Mouse (Mus musculus): ENCODE results near the gene Ell2. TPM values are rescaled to one million over a fixed set of nuclear protein-coding genes. Genes with fewer than 3 reads are reported as not detected.
A peak's percentile ranks its signal among the peaks of the same experiment; 100 is the strongest.

Gene Ell2
- polyA plus RNA-seq, 2 experiments = 30.5 to 41.2 TPM

- WGBS (ENCODE audit: insufficient replicate concordance) = 63% methylated on average over 5 of the region's 5 CpGs
- Histone ChIP-seq H3K9me3 (ENCODE audit: control insufficient read depth, low read length) (no peaks in the 10 kb centered on the region), H3K4me3 (ENCODE audit: insufficient read depth in 1 of 2, low read depth in 2 of 2, low read length in 2 of 2) (no peak overlapping the region), H3K27ac (no peak overlapping the region), H3K4me2 (ENCODE audit: low read depth) (no peak overlapping the region), H3K27me3 (ENCODE audit: control insufficient read depth, insufficient read depth, low read length) (no peaks in the 10 kb centered on the region), H3K4me1 (replicated peaks; ENCODE audit: control insufficient read depth in 2 of 2, insufficient read depth in 2 of 2, low read length in 1 of 2) (peaks cover 3% of the 10 kb centered on the region in 2 experiments), H3K36me3 (replicated peaks; ENCODE audit: control insufficient read depth, insufficient read depth, low read depth) (no peaks in the 10 kb centered on the region), H3K9ac (replicated peaks) (no peak overlapping the region)
- no peak for TF ChIP-seq CTCF (IDR thresholded peaks at IDR 0.05; ENCODE audit: low read depth)
- no peak for TF ChIP-seq EP300 (IDR thresholded peaks at IDR 0.05; ENCODE audit: low read depth)
- DNase-seq (ENCODE audit: low read depth in 3 of 3, low spot score in 3 of 3) (no peak), ATAC-seq (ENCODE audit: insufficient read depth) (no peak)
Measured at GRCm38 (mm10) chr13:75702814-75703213, 3.7 kb upstream of the Ell2 start.

DNA sequence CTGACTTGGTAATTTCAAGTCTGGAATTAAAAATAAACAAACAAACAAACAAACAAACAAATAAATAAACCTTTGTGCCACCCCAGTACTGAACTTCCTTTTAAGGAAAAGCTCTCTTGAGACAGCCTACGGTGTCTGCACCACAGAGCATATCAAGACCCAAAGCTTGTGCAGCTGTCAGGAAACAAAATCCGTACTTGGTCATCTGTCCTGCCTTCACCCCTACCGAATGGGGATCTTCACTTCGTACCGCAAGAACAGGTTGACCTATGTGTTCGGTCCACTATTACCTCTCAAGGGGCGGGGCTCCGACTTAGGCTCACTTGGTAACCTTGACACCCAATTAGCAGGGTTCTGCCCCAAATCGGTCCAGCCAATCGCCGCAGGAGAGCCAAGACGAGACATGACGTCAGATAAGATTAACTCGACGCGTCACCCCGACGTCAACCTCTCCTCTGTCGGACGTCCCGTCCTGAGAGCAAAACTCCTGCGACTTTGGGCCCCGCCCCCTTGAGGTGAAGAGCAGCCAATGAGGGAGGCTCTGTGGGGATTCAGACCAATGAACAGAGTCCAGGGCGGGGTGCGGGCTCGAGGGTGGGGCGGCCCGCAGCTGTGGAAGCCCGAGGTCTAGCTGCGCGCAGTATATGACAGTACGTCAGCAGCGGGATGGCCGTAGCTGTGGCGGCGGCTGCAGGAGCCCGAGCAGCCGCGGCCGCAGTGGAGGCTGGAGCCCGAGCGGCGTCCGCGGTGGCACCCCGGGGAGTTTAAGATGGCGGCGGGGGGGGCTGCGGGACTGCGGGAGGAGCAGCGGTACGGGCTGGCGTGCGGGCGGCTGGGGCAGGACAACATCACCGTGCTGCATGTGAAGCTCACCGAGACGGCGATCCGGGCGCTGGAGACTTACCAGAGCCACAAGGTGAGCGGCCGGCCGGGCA is 592 bp downstream of the Ell2 start:
- peak overlapping the region; percentile 96 for H3K9ac ChIP-seq (replicated peaks)
- peaks cover 22% of the 10 kb centered on the region for H3K36me3 ChIP-seq (replicated peaks; ENCODE audit: control insufficient read depth, insufficient read depth, low read depth)
- ATAC-seq (ENCODE audit: insufficient read depth) (peak; percentile 98), DNase-seq (ENCODE audit: low read depth in 3 of 3, low spot score in 3 of 3) (peak; percentile 100)
- no peaks in the 10 kb centered on the region for H3K9me3 ChIP-seq (ENCODE audit: control insufficient read depth, low read length)
- H3K27ac ChIP-seq = peak overlapping the region; percentile 76
- 4% methylated on average over 64 of the region's 64 CpGs for WGBS (ENCODE audit: insufficient replicate concordance)
- no peaks in the 10 kb centered on the region for H3K27me3 ChIP-seq (ENCODE audit: control insufficient read depth, insufficient read depth, low read length)
- TF ChIP-seq CTCF (IDR thresholded peaks at IDR 0.05; ENCODE audit: low read depth) (peak; percentile 22; the same call in 1 of the 2 replicates), EP300 (IDR thresholded peaks at IDR 0.05; ENCODE audit: low read depth) (no peak)
- peaks cover 21 to 24% of the 10 kb centered on the region in 2 experiments for H3K4me1 ChIP-seq (replicated peaks; ENCODE audit: control insufficient read depth in 2 of 2, insufficient read depth in 2 of 2, low read length in 1 of 2)
- H3K4me3 ChIP-seq (ENCODE audit: insufficient read depth in 1 of 2, low read depth in 2 of 2, low read length in 2 of 2) = peak overlapping the region; percentile 82 to 89
- H3K4me2 ChIP-seq (ENCODE audit: low read depth) = peak overlapping the region; percentile 95

DNA sequence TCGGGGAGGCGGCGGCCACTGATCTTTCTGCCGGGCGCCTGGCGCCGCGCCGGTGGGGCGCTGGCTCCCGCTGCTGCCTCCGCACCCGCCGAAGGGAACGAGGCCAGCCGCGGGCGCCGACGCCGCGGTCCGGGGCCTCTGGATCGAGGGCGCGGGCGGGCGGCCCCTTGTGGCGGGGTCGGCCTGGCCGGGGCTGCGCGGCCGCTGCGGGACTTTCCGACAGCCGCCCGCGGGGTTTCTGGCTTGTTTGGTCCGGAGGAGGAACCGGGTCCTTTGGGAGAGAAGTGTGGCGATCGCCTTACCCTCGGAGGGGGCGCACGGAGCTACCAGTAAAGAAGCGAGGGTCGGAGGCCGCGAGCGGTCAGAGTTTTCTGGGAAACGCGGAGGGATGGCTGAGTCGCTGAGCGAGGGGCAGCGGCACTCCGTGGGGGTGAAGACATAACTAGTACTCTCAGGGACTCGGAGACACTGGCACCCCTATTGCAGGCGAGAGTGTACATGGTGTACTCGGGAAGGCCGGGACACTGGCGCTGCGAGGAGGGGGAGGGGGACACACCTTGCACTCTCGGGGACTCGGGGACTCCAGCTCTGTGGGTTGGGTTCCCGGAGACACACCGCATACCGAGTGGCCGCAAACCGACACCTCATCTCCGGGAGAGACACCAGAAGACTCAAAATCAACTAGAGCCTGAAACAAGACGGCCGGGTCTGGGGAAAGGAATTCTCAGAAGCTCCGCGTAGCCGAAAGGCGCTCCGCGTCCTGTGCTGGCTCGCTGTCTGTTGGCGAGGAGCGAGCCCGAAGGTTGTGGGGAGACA is 1.5 kb downstream of the Ell2 start:
- Histone ChIP-seq H3K36me3 (replicated peaks; ENCODE audit: control insufficient read depth, insufficient read depth, low read depth) (peaks cover 23% of the 10 kb centered on the region), H3K4me1 (replicated peaks; ENCODE audit: control insufficient read depth in 2 of 2, insufficient read depth in 2 of 2, low read length in 1 of 2) (peaks cover 24 to 27% of the 10 kb centered on the region in 2 experiments), H3K4me3 (ENCODE audit: insufficient read depth in 1 of 2, low read depth in 2 of 2, low read length in 2 of 2) (peak overlapping the region; percentile 82 to 89), H3K4me2 (ENCODE audit: low read depth) (peak overlapping the region; percentile 95), H3K27ac (peak overlapping the region; percentile 76), H3K9ac (replicated peaks) (peak overlapping the region; percentile 96), H3K27me3 (ENCODE audit: control insufficient read depth, insufficient read depth, low read length) (no peaks in the 10 kb centered on the region), H3K9me3 (ENCODE audit: control insufficient read depth, low read length) (no peaks in the 10 kb centered on the region)
- WGBS (ENCODE audit: insufficient replicate concordance) = under 1% methylated on average over 81 of the region's 83 CpGs
- TF ChIP-seq EP300 (IDR thresholded peaks at IDR 0.05; ENCODE audit: low read depth) = no peak
- no peak for TF ChIP-seq CTCF (IDR thresholded peaks at IDR 0.05; ENCODE audit: low read depth)
- DNase-seq (ENCODE audit: low read depth in 3 of 3, low spot score in 3 of 3) (no peak), ATAC-seq (ENCODE audit: insufficient read depth) (peak; percentile 47)

DNA sequence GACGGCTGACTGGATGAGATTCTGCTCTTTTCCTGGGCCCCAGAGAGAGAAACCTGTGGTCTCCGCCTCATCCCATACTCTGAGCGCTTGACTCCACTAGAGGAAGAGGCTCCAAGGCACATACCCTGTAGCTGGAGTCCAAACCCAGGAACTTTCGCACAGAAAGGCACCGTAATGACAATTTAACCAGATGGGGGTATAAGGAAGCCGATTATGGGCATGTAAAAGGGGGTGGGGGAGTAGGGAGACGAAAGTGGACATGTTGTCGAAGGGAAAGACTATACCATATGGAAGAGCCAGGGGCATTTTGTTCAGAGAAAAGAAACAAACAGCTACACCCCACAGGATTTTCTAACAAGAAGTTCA is 2.1 kb downstream of the Ell2 start:
- peaks cover 30 to 31% of the 10 kb centered on the region in 2 experiments for H3K4me1 ChIP-seq (replicated peaks; ENCODE audit: control insufficient read depth in 2 of 2, insufficient read depth in 2 of 2, low read length in 1 of 2)
- H3K4me3 ChIP-seq (ENCODE audit: insufficient read depth in 1 of 2, low read depth in 2 of 2, low read length in 2 of 2) = peak overlapping the region; percentile 82 to 89
- DNase-seq (ENCODE audit: low read depth in 3 of 3, low spot score in 3 of 3) (no peak), ATAC-seq (ENCODE audit: insufficient read depth) (no peak)
- 4% methylated on average over 8 of the region's 8 CpGs for whole genome bisulfite sequencing (ENCODE audit: insufficient replicate concordance)
- peak overlapping the region; percentile 95 for H3K4me2 ChIP-seq (ENCODE audit: low read depth)
- TF ChIP-seq CTCF (IDR thresholded peaks at IDR 0.05; ENCODE audit: low read depth) (no peak), EP300 (IDR thresholded peaks at IDR 0.05; ENCODE audit: low read depth) (no peak)
- H3K36me3 ChIP-seq (replicated peaks; ENCODE audit: control insufficient read depth, insufficient read depth, low read depth) = peaks cover 27% of the 10 kb centered on the region
- peak overlapping the region; percentile 76 for H3K27ac ChIP-seq
- peak overlapping the region; percentile 96 for H3K9ac ChIP-seq (replicated peaks)
- no peaks in the 10 kb centered on the region for H3K9me3 ChIP-seq (ENCODE audit: control insufficient read depth, low read length)
- no peaks in the 10 kb centered on the region for H3K27me3 ChIP-seq (ENCODE audit: control insufficient read depth, insufficient read depth, low read length)
